Mouse (Mus musculus) T-helper 17 cell (primary cell): ENCODE results near the gene Fancd2.

Source experiments
- in situ Hi-C, 2 experiments: fragments of 300-600 bp; cut with MboI, MseI; formaldehyde crosslinking; loops; 1 replicate in 1 of 2; 2 replicates in 1 of 2; pipeline ENCODE4 v1.15.1; 2025; ENCODE audit warnings: high pct_unique_total_duplicates in 2 of 2

The Fancd2 gene

DNA sequence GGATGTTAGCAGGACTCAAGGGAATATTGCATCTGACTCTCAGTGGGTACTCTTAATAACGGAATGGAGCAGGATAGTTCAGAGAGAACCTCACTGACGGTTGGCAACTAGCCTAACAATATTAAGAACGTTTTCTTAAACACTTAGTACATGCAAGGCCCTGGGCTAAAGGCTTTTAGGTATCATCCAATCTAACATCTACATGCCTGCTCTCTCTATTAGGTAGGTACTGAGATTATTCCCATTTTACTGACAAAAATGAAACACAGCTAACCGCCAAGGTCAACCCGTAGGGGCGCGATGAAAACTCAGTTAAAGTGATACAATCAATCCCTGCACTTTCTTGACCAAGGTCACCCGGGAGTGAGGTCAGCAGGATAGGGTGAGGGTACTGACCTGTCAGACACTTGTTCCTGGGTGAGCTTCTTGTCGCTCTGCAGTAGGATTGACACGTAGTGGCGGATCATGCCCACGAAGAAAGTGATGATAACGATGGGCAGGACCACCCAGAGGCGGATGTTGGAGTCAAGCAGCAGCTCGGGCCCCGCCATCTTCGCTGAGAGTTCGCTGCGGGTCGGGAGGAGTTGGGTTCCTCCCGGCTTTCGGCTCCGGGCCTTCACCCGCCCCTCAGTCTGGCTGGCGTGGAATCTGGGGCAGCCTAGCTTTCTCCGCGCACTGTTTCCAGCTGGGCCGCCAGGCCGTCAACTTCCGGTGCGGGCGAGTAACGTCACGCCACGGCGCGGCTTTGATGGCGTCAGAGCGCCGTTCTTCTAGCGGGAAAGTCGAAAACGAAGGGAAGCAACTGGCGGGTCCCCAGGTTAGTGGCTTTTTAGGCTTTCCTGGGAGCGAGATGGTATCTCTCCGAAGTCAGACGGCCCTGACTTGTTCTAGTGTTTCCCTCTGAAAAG is at the start of gene Fancd2, which contains the start of gene Emc3:
TSS of gene Fancd2 (plus strand) at position 751 of the 908 bp plus-strand sequence.
TSS of gene Emc3 (minus strand) at position 721 of the 908 bp plus-strand sequence.
- in situ Hi-C loops, result no loop called here

- in situ Hi-C loops, result no loop called here
Observed at GRCm38 (mm10) chr6:113482477-113483099, 48.9 kb upstream of the Fancd2 start.

GRCm38 (mm10) chr6:113483100-113483615 is 48.3 kb upstream of the Fancd2 start, which contains the start of gene Creld1:
Creld1 (plus strand) TSS chr6:113483297.
- in situ Hi-C loops, result no loop called here

GRCm38 (mm10) chr6:113483729-113484128 is 47.8 kb upstream of the Fancd2 start:
- in situ Hi-C loops, result no loop called here

- in situ Hi-C loops, result no loop called here
Observed at GRCm38 (mm10) chr6:113487125-113487576, 44.3 kb upstream of the Fancd2 start.

DNA sequence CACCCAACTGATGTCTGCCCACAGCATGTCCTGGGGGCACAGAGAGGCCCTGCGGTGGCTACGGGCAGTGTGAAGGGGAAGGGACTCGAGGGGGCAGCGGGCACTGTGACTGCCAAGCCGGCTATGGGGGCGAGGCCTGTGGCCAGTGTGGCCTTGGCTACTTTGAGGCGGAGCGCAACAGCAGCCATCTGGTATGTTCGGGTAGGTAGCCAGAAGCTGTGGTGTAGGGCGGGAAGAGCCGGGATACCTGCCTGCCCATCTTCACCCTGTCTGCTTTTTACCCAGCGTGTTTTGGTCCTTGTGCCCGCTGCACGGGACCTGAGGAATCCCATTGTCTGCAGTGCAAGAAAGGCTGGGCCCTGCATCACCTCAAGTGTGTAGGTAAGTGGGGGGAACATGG is 42.1 kb upstream of the Fancd2 start:
- in situ Hi-C loops, result no loop called here

DNA sequence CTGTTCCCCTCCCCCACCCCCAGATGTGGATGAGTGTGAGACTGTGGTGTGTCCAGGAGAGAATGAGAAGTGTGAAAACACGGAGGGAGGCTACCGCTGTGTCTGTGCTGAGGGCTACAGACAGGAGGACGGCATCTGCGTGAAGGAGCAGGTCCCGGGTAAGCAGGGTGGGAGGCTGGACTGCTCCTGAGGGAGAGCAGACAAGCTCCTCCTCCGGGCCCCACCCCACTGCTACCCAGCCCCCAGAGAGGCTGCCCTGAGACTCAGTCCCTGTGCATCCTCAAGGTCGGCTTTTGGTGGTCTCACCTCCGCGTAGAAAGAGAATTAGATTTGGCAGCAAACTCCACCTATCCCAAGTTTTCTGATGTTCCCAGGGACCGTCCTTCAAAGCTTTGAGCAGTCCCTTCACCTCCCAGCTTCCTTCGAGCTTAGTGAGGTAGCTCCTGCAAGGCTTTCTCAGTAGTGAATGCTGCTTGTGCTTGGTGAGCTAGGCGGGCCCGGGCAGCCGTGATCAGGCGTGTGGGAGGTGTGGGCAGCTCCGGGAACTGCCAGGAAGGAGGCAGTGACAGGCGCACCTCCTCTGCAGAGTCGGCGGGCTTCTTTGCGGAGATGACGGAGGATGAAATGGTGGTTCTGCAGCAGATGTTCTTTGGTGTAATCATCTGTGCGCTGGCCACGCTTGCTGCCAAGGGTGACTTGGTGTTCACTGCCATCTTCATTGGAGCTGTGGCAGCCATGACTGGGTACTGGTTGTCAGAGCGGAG is 39.2 kb upstream of the Fancd2 start:
- in situ Hi-C loops, result no loop called here

DNA sequence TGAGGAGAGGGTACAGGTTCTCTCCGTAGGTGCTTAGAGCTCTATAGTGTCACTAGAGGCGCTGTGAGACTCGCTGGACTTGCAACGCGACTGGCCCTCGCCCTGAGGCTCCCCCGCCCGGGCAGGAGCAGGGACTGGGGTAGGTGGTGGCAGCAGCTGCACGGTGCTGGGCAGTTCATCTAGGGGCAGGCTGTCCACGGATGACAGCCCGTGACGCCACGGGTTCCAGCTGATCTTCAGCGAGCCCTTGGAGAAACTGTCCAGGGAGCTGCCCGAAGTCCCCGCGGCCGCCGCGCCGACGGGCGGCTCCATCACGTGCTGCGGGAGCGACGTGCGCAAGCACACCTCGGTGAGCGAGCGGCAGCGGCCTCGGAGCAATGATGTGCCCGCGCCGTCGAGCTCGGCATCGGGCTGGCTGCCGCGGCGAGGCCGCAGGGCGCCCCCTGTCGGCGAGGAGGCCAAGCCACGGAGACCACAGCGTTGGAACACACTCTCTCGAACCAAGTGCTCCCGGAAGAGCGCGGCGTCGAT is 37.2 kb upstream of the Fancd2 start:
- in situ Hi-C loops, result no loop called here

- in situ Hi-C loops, result no loop called here
Observed at GRCm38 (mm10) chr6:113495071-113495675, 36.3 kb upstream of the Fancd2 start.

GRCm38 (mm10) chr6:113499346-113499745 is 32.1 kb upstream of the Fancd2 start:
- in situ Hi-C loops, result no loop called here

GRCm38 (mm10) chr6:113501388-113502084 is 29.9 kb upstream of the Fancd2 start, which contains the start of gene Prrt3:
Prrt3 (minus strand) TSS chr6:113501931.
- in situ Hi-C loops, result no loop called here

- in situ Hi-C loops, result no loop called here
Observed at GRCm38 (mm10) chr6:113502801-113503200, 28.7 kb upstream of the Fancd2 start.

GRCm38 (mm10) chr6:113505689-113506088 is 25.8 kb upstream of the Fancd2 start:
- in situ Hi-C loops, result no loop called here

DNA sequence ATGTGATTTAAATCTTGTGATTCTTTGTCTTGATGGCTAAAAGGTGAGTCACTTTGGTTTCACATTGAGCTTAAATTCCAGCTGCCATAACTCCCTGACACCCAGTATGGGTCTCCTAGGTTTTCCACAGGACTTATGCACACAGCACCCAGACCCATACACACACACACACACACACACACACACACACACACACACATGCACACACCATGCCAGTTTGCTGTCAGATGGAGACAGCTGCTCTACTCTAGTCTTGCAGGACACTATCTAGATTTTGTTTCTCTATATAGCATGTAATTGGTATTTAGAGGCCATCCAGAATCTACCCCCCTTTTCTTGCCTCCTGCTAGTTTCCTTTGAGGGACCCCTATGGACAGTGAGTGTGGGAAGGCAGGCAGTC is 24.4 kb upstream of the Fancd2 start:
- in situ Hi-C loops, result no loop called here

GRCm38 (mm10) chr6:113508272-113508946 is 23.1 kb upstream of the Fancd2 start:
- in situ Hi-C loops, result no loop called here

DNA sequence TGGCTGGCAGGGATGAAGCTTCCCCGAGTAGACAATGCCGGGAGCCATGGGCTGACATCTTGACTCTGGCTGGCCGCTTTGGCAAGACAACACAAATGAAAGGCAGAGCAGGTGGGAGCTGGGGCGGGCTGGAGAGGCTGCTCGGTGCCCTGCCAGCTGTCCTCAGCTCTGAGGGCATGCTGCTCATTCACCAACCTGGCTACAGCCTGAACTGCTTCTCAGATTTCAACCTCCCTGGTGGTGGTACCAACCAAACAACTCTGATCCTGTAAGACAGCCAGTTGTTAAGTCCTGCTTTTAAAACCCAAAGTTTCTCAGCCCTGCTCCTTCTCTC is 22.6 kb upstream of the Fancd2 start:
- in situ Hi-C loops, result no loop called here

DNA sequence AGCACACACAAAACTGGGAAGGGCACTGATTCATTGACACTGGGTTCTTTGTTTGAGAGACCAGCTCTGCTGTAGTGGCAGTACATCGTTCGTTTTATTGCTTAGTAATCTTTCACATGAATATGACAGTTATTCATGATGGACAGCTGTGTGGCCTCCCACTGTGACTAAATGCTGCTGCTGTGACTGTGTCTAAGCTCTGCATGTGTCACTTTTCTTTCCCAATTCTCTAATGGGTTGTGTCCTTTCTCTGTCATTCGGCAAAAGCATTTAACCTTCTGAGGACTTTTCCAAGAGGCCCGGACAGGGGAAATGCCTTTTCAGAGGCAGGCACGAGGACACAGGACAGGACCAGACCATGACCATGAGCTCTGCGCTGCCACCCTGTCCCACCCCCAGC is 17.5 kb upstream of the Fancd2 start:
- in situ Hi-C loops, result no loop called here

DNA sequence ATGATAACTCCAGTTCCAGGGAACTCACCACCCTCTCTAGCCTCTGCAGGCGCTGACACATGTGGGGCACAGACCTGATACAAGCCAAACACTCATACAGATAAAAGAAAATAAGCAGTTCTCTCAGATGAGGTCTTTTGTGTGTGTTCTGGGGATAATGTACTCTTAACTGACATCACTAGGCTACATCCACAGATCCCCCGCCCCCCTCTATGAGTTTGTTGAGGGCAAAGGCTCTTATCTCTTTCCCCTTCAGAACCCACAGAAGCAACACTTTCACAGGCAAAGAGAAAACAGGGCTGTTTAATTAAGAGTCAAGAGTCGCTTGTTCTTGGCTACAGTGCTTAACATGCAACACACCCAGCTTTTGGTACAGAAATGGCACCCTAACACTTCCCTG is 16.9 kb upstream of the Fancd2 start:
- in situ Hi-C loops, result no loop called here

DNA sequence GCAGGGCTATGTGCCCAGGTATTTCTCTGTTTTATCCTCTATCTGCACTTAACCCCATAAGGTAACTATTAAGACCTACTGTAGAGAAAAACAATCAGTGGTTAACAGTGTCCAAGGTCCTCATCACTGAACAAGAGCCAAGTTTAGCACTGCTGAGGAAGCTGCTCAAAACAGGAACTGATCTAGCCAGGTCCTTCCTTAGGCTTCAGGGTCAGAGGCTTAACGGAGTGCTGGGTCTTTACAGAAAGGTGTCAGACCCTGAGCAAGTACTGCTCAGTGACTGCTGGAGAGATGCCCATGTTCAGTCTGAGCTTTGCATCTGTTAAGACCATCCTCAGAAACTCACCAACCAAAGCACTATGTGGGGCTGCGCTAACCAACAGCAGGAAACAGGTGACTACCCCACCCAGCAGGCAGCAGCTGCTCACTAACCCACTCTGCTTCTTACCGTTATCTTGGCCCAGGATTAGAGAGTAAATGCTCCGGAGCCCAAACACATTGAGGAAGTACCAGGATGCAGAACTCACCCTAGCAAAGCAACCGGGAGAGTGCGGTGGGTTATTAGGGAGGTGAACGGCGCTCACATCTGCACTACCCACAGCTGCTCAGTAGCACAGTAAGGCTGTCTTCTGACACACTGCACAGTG is 13.9 kb upstream of the Fancd2 start:
- in situ Hi-C loops, result no loop called here
